Mouse (Mus musculus) limb, embryonic 10.5 days (tissue): ENCODE data around the gene Ripk1. TPM values are rescaled to one million over a fixed set of nuclear protein-coding genes. Genes with fewer than 3 reads are reported as not detected.

ENCODE experiments used
- DNase-seq: peaks from one replicate; pipeline ENCODE4 v3.0.0-alpha.2; 2017; ENCODE audit warnings: low spot score
- H3K27ac ChIP-seq: fragments of 300-500 bp; sonication (generic); 2 replicates; pipeline ENCODE4 v1.5.1; 2016; ENCODE audit warnings: mild to moderate bottlenecking
- H3K27me3 ChIP-seq: fragments of 300-500 bp; sonication (generic); 2 replicates; pipeline ENCODE4 v1.6.1; 2016; ENCODE audit warnings: low read depth, mild to moderate bottlenecking; ENCODE audit not compliant: poor library complexity, severe bottlenecking
- H3K36me3 ChIP-seq: fragments of 300-500 bp; sonication (generic); 2 replicates; pipeline ENCODE4 v1.6.1; 2016; ENCODE audit warnings: mild to moderate bottlenecking, moderate library complexity
- H3K4me1 ChIP-seq: fragments of 300-500 bp; sonication (generic); 2 replicates; pipeline ENCODE4 v1.6.1; 2016
- H3K4me3 ChIP-seq: fragments of 300-500 bp; sonication (generic); 2 replicates; pipeline ENCODE4 v1.5.1; 2016; ENCODE audit warnings: mild to moderate bottlenecking, moderate library complexity
- H3K9me3 ChIP-seq: fragments of 300-500 bp; sonication (generic); replicated peaks from 2 replicates; pipeline ENCODE4 v1.6.1; 2016; ENCODE audit warnings: mild to moderate bottlenecking
- WGBS: fragments of 180-500 bp; shearing (Covaris S2); methylation state at CpG from one replicate; pipeline ENCODE4 v1.1.7; 2016; 5-methylcytosine and 5-hydroxymethylcytosine counted together
- polyA plus RNA-seq: library from polyadenylated mRNA; unstranded; fragments of >200 nt; fragmentation: Nextera tagmentation; extraction: Ambion mirVana; gene quantifications from 2 replicates; pipeline ENCODE4 v1.2.1, GENCODE M21; 2016

Ripk1 gene
- polyA plus RNA-seq, 1 experiment from 2014 or later, result 9.7 TPM

GRCm38 (mm10) chr13:34045511-34046249 is 43.5 kb downstream of the Ripk1 start:
- peaks cover 12% of the 10 kb centered on the region for H3K36me3 ChIP-seq
- H3K27ac ChIP-seq, result no peak overlapping the region
- DNase-seq, result no peak
- H3K9me3 ChIP-seq, result no peaks in the 10 kb centered on the region
- WGBS, result 70% methylated on average over 5 of the region's 5 CpGs
- H3K4me3 ChIP-seq, result no peak overlapping the region
- no peaks in the 10 kb centered on the region for H3K27me3 ChIP-seq
- H3K4me1 ChIP-seq, result peaks cover 3% of the 10 kb centered on the region; the same call in 1 of the 2 replicates

- Histone ChIP-seq H3K36me3 (peaks cover 12% of the 10 kb centered on the region), H3K27ac (no peak overlapping the region), H3K27me3 (no peaks in the 10 kb centered on the region), H3K9me3 (no peaks in the 10 kb centered on the region), H3K4me1 (peaks cover 3% of the 10 kb centered on the region; the same call in 1 of the 2 replicates), H3K4me3 (no peak overlapping the region)
- DNase-seq, result peak; percentile 60
- WGBS, result 44% methylated on average over 11 of the region's 11 CpGs
Observed at GRCm38 (mm10) chr13:34046421-34047012, 44.4 kb downstream of the Ripk1 start.

- Histone ChIP-seq H3K27ac (no peak overlapping the region), H3K4me1 (peaks cover 3% of the 10 kb centered on the region; the same call in 1 of the 2 replicates), H3K27me3 (no peaks in the 10 kb centered on the region), H3K4me3 (no peak overlapping the region), H3K36me3 (peaks cover 12% of the 10 kb centered on the region), H3K9me3 (no peaks in the 10 kb centered on the region)
- 89% methylated on average over 3 of the region's 3 CpGs for WGBS
- no peak for DNase-seq
Observed at GRCm38 (mm10) chr13:34047526-34047925, 45.4 kb downstream of the Ripk1 start.

- Histone ChIP-seq H3K36me3 (peaks cover 16% of the 10 kb centered on the region), H3K4me3 (no peak overlapping the region), H3K4me1 (no peaks in the 10 kb centered on the region), H3K27me3 (no peaks in the 10 kb centered on the region), H3K27ac (no peak overlapping the region), H3K9me3 (no peaks in the 10 kb centered on the region)
- 95% methylated on average over 8 of the region's 8 CpGs for WGBS
- no peak for DNase-seq
Observed at GRCm38 (mm10) chr13:34050479-34050878, 48.3 kb downstream of the Ripk1 start.

GRCm38 (mm10) chr13:34051692-34052091 is 49.5 kb downstream of the Ripk1 start:
- Histone ChIP-seq H3K9me3 (no peaks in the 10 kb centered on the region), H3K27ac (no peak overlapping the region), H3K4me3 (no peak overlapping the region), H3K27me3 (no peaks in the 10 kb centered on the region), H3K4me1 (no peaks in the 10 kb centered on the region), H3K36me3 (peaks cover 26% of the 10 kb centered on the region)
- no peak for DNase-seq
- WGBS, result 90% methylated on average over 3 of the region's 3 CpGs

GRCm38 (mm10) chr13:34053673-34054282 is 51.6 kb downstream of the Ripk1 start:
- no peaks in the 10 kb centered on the region for H3K4me1 ChIP-seq
- no peak for DNase-seq
- WGBS, result 82% methylated on average over 13 of the region's 13 CpGs
- H3K27me3 ChIP-seq, result no peaks in the 10 kb centered on the region
- no peaks in the 10 kb centered on the region for H3K9me3 ChIP-seq
- peaks cover 22% of the 10 kb centered on the region for H3K36me3 ChIP-seq
- no peak overlapping the region for H3K27ac ChIP-seq
- H3K4me3 ChIP-seq, result no peak overlapping the region

- 73% methylated on average over 4 of the region's 4 CpGs for WGBS
- no peaks in the 10 kb centered on the region for H3K9me3 ChIP-seq
- peaks cover 25% of the 10 kb centered on the region for H3K36me3 ChIP-seq
Observed at GRCm38 (mm10) chr13:34054391-34054790, 52.2 kb downstream of the Ripk1 start.

GRCm38 (mm10) chr13:34054983-34055382 is 52.8 kb downstream of the Ripk1 start:
- no peak overlapping the region for H3K27ac ChIP-seq
- no peaks in the 10 kb centered on the region for H3K9me3 ChIP-seq
- WGBS, result 89% methylated on average over 3 of the region's 3 CpGs
- H3K27me3 ChIP-seq, result no peaks in the 10 kb centered on the region
- DNase-seq, result no peak
- peaks cover 24% of the 10 kb centered on the region for H3K36me3 ChIP-seq
- H3K4me3 ChIP-seq, result no peak overlapping the region
- no peaks in the 10 kb centered on the region for H3K4me1 ChIP-seq

More at GRCm38 (mm10) chr13:34054391-34054790, 52.2 kb downstream of the Ripk1 start:
- Histone ChIP-seq H3K27me3 (no peaks in the 10 kb centered on the region), H3K27ac (no peak overlapping the region), H3K4me3 (no peak overlapping the region), H3K4me1 (no peaks in the 10 kb centered on the region)
- DNase-seq, result no peak

- H3K27ac ChIP-seq, result no peak overlapping the region
- no peaks in the 10 kb centered on the region for H3K4me1 ChIP-seq
- WGBS, result 88% methylated on average over 1 of the region's 1 CpGs
- H3K36me3 ChIP-seq, result peaks cover 26% of the 10 kb centered on the region
- H3K27me3 ChIP-seq, result no peaks in the 10 kb centered on the region
- H3K4me3 ChIP-seq, result no peak overlapping the region
- no peak for DNase-seq
- H3K9me3 ChIP-seq, result no peaks in the 10 kb centered on the region
Observed at GRCm38 (mm10) chr13:34057252-34057651, 55.1 kb downstream of the Ripk1 start.

GRCm38 (mm10) chr13:34060061-34060460 is 57.9 kb downstream of the Ripk1 start:
- no peak overlapping the region for H3K4me3 ChIP-seq
- H3K27me3 ChIP-seq, result no peaks in the 10 kb centered on the region
- no peaks in the 10 kb centered on the region for H3K4me1 ChIP-seq
- 91% methylated on average over 9 of the region's 9 CpGs for WGBS
- H3K9me3 ChIP-seq, result no peaks in the 10 kb centered on the region
- no peak for DNase-seq
- H3K27ac ChIP-seq, result no peak overlapping the region
- peaks cover 32% of the 10 kb centered on the region for H3K36me3 ChIP-seq

GRCm38 (mm10) chr13:34062466-34062865 is 60.3 kb downstream of the Ripk1 start:
- Histone ChIP-seq H3K4me1 (no peaks in the 10 kb centered on the region), H3K4me3 (no peak overlapping the region), H3K36me3 (peaks cover 15% of the 10 kb centered on the region; the same call in 1 of the 2 replicates), H3K27me3 (no peaks in the 10 kb centered on the region), H3K9me3 (no peaks in the 10 kb centered on the region), H3K27ac (no peak overlapping the region)
- 89% methylated on average over 10 of the region's 10 CpGs for WGBS
- no peak for DNase-seq

GRCm38 (mm10) chr13:34066351-34066750 is 64.2 kb downstream of the Ripk1 start:
- WGBS, result 66% methylated on average over 1 of the region's 1 CpGs
- DNase-seq, result no peak
- H3K36me3 ChIP-seq, result peaks cover 7% of the 10 kb centered on the region; the same call in 1 of the 2 replicates
- no peaks in the 10 kb centered on the region for H3K27me3 ChIP-seq
- no peaks in the 10 kb centered on the region for H3K9me3 ChIP-seq
- H3K27ac ChIP-seq, result no peak overlapping the region
- peaks cover 15% of the 10 kb centered on the region for H3K4me1 ChIP-seq
- H3K4me3 ChIP-seq, result no peak overlapping the region

- no peak overlapping the region for H3K4me3 ChIP-seq
- 0 out of 2 replicates have a peak, but pooled peaks cover 3% of the 10 kb centered on the region for H3K36me3 ChIP-seq
- peaks cover 15% of the 10 kb centered on the region for H3K4me1 ChIP-seq
- 48% methylated on average over 4 of the region's 4 CpGs for WGBS
- H3K27me3 ChIP-seq, result no peaks in the 10 kb centered on the region
- H3K27ac ChIP-seq, result no peak overlapping the region
- no peaks in the 10 kb centered on the region for H3K9me3 ChIP-seq
- no peak for DNase-seq
Observed at GRCm38 (mm10) chr13:34070296-34070695, 68.1 kb downstream of the Ripk1 start.
